16 mouse cellular contexts compared by ENCODE assay signal in genomic region chr7:110372529-110372928, GRCm38 (mm10).
"Had no signal": no experiment of that assay in that cellular context is flagged by ENCODE, and none has a peak within 500 bp of the region (broad histone marks: within the 10 kb centered on the region; RNA-seq: fewer than 3 reads in every experiment).

No protein-coding gene starts in this region.

- H3K27me3 ChIP-seq: kidney, embryonic 15.5 days; limb, embryonic 12.5 days; midbrain, embryonic 13.5 days; neural tube, embryonic 12.5 days had no signal

- H3K9ac ChIP-seq: kidney, embryonic 15.5 days; limb, embryonic 12.5 days; liver, embryonic 14.5 days; midbrain, embryonic 13.5 days; neural tube, embryonic 12.5 days had no signal

- H3K4me1 ChIP-seq: kidney, embryonic 15.5 days; limb, embryonic 12.5 days; midbrain, embryonic 13.5 days; neural tube, embryonic 12.5 days had no signal

- H3K27ac ChIP-seq: kidney, embryonic 15.5 days; limb, embryonic 12.5 days; liver, embryonic 14.5 days; midbrain, embryonic 13.5 days; neural tube, embryonic 12.5 days had no signal

- ATAC-seq: intestine, embryonic 16.5 days; lung, postnatal 0 days; midbrain, embryonic 13.5 days had no signal

- H3K4me3 ChIP-seq: kidney, embryonic 15.5 days; limb, embryonic 12.5 days; midbrain, embryonic 13.5 days; neural tube, embryonic 12.5 days had no signal

- DNase-seq: kidney, adult 2 months; kidney, postnatal 14 days; liver; lung, adult 2 months; lung, postnatal 36 days; retina, postnatal 1 day; right cerebral cortex, postnatal 25 days; thymus, adult 18-20 months; thymus, postnatal 14 days had no signal
